ENCODE assay signal across 18 mouse cellular contexts in the genomic region with DNA sequence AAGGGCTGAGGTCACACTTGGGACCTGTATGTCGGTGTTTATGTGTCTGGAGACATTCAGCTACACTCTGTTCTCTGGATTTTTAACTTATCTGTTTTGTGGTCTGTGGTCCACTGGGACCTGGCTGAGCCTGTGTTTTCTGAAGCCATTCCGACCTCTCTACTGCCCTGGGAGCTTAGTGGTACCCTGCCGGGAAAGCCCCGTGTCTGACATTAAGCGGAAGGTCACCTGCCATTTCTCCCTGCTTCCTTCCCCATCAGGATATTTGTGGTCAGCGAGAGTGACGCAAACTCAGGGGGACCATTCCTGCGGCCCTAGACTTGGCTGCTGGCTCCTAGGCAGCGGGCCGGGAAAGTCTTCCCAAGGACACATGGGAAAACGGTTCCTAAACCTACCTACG.
"Had no signal": no experiment of that assay in that cellular context is flagged by ENCODE, and none has a peak within 500 bp of the region (broad histone marks: within the 10 kb centered on the region; RNA-seq: fewer than 3 reads in every experiment).

No protein-coding gene starts in this region.

- ATAC-seq: lung, postnatal 0 days; midbrain, embryonic 16.5 days had no signal

- H3K4me3 ChIP-seq: kidney, embryonic 15.5 days; left cerebral cortex, adult 2 months; limb, embryonic 10.5 days; liver, embryonic 15.5 days; megakaryocyte, embryonic 14.5 days; midbrain, embryonic 12.5 days; neural tube, embryonic 15.5 days had no signal

- H3K27me3 ChIP-seq: kidney, embryonic 15.5 days; liver, embryonic 15.5 days; megakaryocyte, embryonic 14.5 days had no signal

- DNase-seq: kidney, adult 2 months; kidney, postnatal 14 days; lung, adult 2 months; lung, postnatal 36 days; right cerebral cortex, adult 18-20 months; right cerebral cortex, postnatal 25 days; thymus, adult 18-20 months; thymus, postnatal 14 days had no signal

- H3K9me3 ChIP-seq: kidney, embryonic 15.5 days; limb, embryonic 10.5 days; liver, embryonic 15.5 days; megakaryocyte, embryonic 14.5 days; midbrain, embryonic 12.5 days; neural tube, embryonic 15.5 days had no signal

- H3K36me3 ChIP-seq: kidney, embryonic 15.5 days; liver, embryonic 15.5 days; midbrain, embryonic 12.5 days; neural tube, embryonic 15.5 days had no signal

- H3K9ac ChIP-seq: kidney, embryonic 15.5 days; liver, embryonic 15.5 days; midbrain, embryonic 12.5 days; neural tube, embryonic 15.5 days had no signal

- H3K4me2 ChIP-seq: kidney, embryonic 15.5 days; liver, embryonic 11.5 days; liver, embryonic 15.5 days; midbrain, embryonic 12.5 days; neural tube, embryonic 15.5 days had no signal

- H3K27ac ChIP-seq: kidney, embryonic 15.5 days; left cerebral cortex, adult 2 months; limb, embryonic 10.5 days; liver, embryonic 15.5 days; midbrain, embryonic 12.5 days; neural tube, embryonic 15.5 days had no signal

- H3K4me1 ChIP-seq: liver, embryonic 15.5 days had no signal
